ENCODE assay signal across 12 mouse cellular contexts in the genomic region with DNA sequence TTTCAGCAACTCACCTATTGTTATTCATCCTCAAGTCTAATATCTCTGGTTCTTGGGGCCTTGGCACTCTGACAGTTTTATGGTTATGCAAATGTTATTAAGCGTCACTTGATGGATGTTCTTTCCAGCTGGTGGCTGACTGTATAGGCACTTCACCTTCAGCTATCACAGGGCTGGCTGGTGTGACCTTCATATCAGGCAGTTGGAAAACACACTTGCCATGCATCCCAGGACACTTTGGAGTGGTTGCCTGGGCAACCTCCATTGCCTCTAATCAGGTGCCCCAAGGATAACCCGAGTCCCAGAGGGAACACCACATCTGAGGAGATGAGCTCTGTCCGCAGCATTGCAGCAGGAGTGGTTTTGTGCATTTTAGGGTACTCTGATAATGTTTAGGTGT. TPM values are rescaled to one million over a fixed set of nuclear protein-coding genes. Genes with fewer than 3 reads are reported as not detected.
DNase-seq lines count a peak whose midpoint lies in the region; ATAC-seq lines count a peak whose summit lies in the region.
"Had no signal": no experiment of that assay in that cellular context is flagged by ENCODE, and none has a peak within 500 bp of the region (broad histone marks: within the 10 kb centered on the region; RNA-seq: fewer than 3 reads in every experiment).

No protein-coding gene starts in this region.

- no peak overlapping the region for H3K9ac ChIP-seq in intestine, embryonic 15.5 days
- H3K9ac ChIP-seq: lung, embryonic 15.5 days had no signal

- no peaks in the 10 kb centered on the region for H3K9me3 ChIP-seq in intestine, embryonic 15.5 days
- H3K9me3 ChIP-seq: forebrain, embryonic 10.5 days; lung, embryonic 15.5 days had no signal

- no peak overlapping the region for H3K27ac ChIP-seq in intestine, embryonic 15.5 days
- H3K27ac ChIP-seq: forebrain, embryonic 10.5 days; lung, embryonic 15.5 days had no signal

- no peak overlapping the region for H3K4me2 ChIP-seq in intestine, embryonic 15.5 days (replicated peaks)
- H3K4me2 ChIP-seq: lung, embryonic 15.5 days had no signal

- 29% methylated on average over 3 of the region's 3 CpGs for WGBS in intestine, embryonic 15.5 days

- peak; percentile 32 for DNase-seq in lung, postnatal 36 days
- no peak for DNase-seq in lung, postnatal 25 days (ENCODE audit: low spot score)
- DNase-seq in heart, adult 9 months (ENCODE audit: low spot score in 2 of 2) = peak; percentile 12 to 21
- DNase-seq in retina, postnatal 1 day = peak; percentile 15
- no peak for DNase-seq in left cerebral cortex, adult 9 months (ENCODE audit: low spot score in 2 of 2)
- no peak for DNase-seq in layer of hippocampus, adult 18-20 months (ENCODE audit: low spot score in 2 of 2)
- DNase-seq in thymus, adult 18-20 months = no peak
- DNase-seq: layer of hippocampus, adult 9-11 months had no signal

- no peaks in the 10 kb centered on the region for H3K27me3 ChIP-seq in intestine, embryonic 15.5 days (replicated peaks)
- H3K27me3 ChIP-seq: CH12.LX; lung, embryonic 15.5 days had no signal

- H3K4me3 ChIP-seq in intestine, embryonic 15.5 days (replicated peaks) = no peak overlapping the region
- H3K4me3 ChIP-seq: forebrain, embryonic 10.5 days; lung, embryonic 15.5 days had no signal

- peak; percentile 72 for ATAC-seq in intestine, embryonic 15.5 days

- no peaks in the 10 kb centered on the region for H3K36me3 ChIP-seq in intestine, embryonic 15.5 days
- H3K36me3 ChIP-seq: forebrain, embryonic 10.5 days; lung, embryonic 15.5 days had no signal

- no peaks in the 10 kb centered on the region for H3K4me1 ChIP-seq in intestine, embryonic 15.5 days (replicated peaks)

RNA-seq across cellular contexts. Expression of a gene that starts 35.8 kb away (rescaled TPM):
- 8.3 and 11.2 TPM in 2 replicates for polyA plus RNA-seq in intestine, embryonic 15.5 days (2015; fragmentation: Nextera tagmentation; extraction: Ambion mirVana)
- 10 to 100 TPM; 62.4 to 67.2 TPM for total RNA-seq in layer of hippocampus, adult 18-20 months (2021)

Comparison
In these comparisons a context has a peak if more than half of its experiments do, and no peak if none do; other contexts are left out.
1. DNase-seq: peak in lung, postnatal 36 days (single experiment), heart, adult 9 months (2 of 2) and retina, postnatal 1 day (single experiment); none in lung, postnatal 25 days (single experiment), left cerebral cortex, adult 9 months (0 of 2), layer of hippocampus, adult 18-20 months (0 of 2) and thymus, adult 18-20 months (0 of 2).